20 mouse cellular contexts compared by ENCODE assay signal in the genomic region with DNA sequence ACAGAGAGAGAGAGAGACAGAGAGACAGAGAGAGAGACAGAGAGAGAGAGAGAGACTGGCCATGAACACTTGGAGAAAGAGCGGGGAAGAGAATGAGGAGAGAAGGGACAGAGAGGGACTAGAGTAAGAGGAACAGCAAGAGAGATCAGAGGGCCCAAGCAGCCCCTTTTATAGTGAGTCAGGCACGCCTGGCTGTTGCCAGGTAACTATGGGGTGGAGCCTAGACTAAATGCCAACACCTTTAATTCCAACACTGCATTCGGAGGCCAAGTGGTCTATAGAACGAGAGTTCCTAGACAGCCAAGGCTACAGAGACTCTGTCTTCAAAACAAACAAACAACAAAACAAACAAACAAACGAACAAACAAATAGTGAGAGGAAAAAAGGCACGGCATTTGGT.
DNase-seq lines count a peak whose midpoint lies in the region; ATAC-seq and TF ChIP-seq lines count a peak whose summit lies in the region.
"Had no signal": no experiment of that assay in that cellular context is flagged by ENCODE, and none has a peak within 500 bp of the region (broad histone marks: within the 10 kb centered on the region; RNA-seq: fewer than 3 reads in every experiment).

No protein-coding gene starts in this region.

- no peaks in the 10 kb centered on the region for H3K27me3 ChIP-seq in intestine, embryonic 14.5 days (replicated peaks; ENCODE audit: control insufficient read depth, insufficient read depth, low read length)
- H3K27me3 ChIP-seq in intestine, postnatal 0 days (replicated peaks; ENCODE audit: control insufficient read depth, insufficient read depth, low read length) = no peaks in the 10 kb centered on the region
- no peaks in the 10 kb centered on the region for H3K27me3 ChIP-seq in limb, embryonic 10.5 days (ENCODE audit: low read depth, poor library complexity, severe bottlenecking)
- no peaks in the 10 kb centered on the region for H3K27me3 ChIP-seq in stomach, postnatal 0 days (ENCODE audit: control insufficient read depth, insufficient read depth, low read length)
- H3K27me3 ChIP-seq: embryonic facial prominence, embryonic 12.5 days; heart, embryonic 13.5 days had no signal

- DNase-seq in intestine, embryonic 14.5 days (ENCODE audit: low spot score) = peak; percentile 47
- peak; percentile 72 for DNase-seq in R1 (ENCODE audit: low read depth, low spot score)
- DNase-seq in limb, embryonic 10.5 days (ENCODE audit: low spot score) = no peak
- DNase-seq in stomach, postnatal 0 days (ENCODE audit: low spot score) = peak; percentile 29
- DNase-seq in kidney, adult 8-10 months = no peak
- DNase-seq: adrenal gland, adult 8-10 months; cerebellum, adult 11-12 months; cerebellum, adult 9-10 months; cerebellum, postnatal 25 days; forebrain, postnatal 0 days; gastrocnemius, postnatal 14 days; heart, postnatal 36 days; kidney, adult 11 months had no signal

- peaks cover 23% of the 10 kb centered on the region; the same call in 1 of the 2 replicates for H3K4me1 ChIP-seq in intestine, embryonic 14.5 days (replicated peaks; ENCODE audit: control insufficient read depth, insufficient read depth, low read length)
- 0 out of 2 replicates have a peak, but pooled peaks cover 3% of the 10 kb centered on the region for H3K4me1 ChIP-seq in intestine, postnatal 0 days (replicated peaks; ENCODE audit: control insufficient read depth, insufficient read depth, low read length)
- peaks cover 38% of the 10 kb centered on the region for H3K4me1 ChIP-seq in limb, embryonic 10.5 days
- H3K4me1 ChIP-seq in stomach, postnatal 0 days (replicated peaks; ENCODE audit: control insufficient read depth, insufficient read depth) = no peaks in the 10 kb centered on the region; the same call in 1 of the 2 replicates

- no peak for TF ChIP-seq CTCF in intestine, postnatal 0 days (IDR thresholded peaks at IDR 0.05; ENCODE audit: low read depth)
- TF ChIP-seq CTCF in stomach, postnatal 0 days (IDR thresholded peaks at IDR 0.05; ENCODE audit: low read depth) = no peak

- H3K4me3 ChIP-seq in intestine, embryonic 14.5 days (ENCODE audit: low read depth, low read length) = no peak overlapping the region
- no peak overlapping the region for H3K4me3 ChIP-seq in intestine, postnatal 0 days (ENCODE audit: low read depth, low read length)
- H3K4me3 ChIP-seq in limb, embryonic 10.5 days = no peak overlapping the region
- no peak overlapping the region for H3K4me3 ChIP-seq in stomach, postnatal 0 days (ENCODE audit: low read depth, low read length)
- H3K4me3 ChIP-seq: embryonic facial prominence, embryonic 12.5 days; forebrain, embryonic 12.5 days; heart, embryonic 13.5 days; hindbrain, embryonic 12.5 days had no signal

- no peaks in the 10 kb centered on the region for H3K36me3 ChIP-seq in intestine, embryonic 14.5 days (ENCODE audit: control insufficient read depth, insufficient read depth, low read length)
- H3K36me3 ChIP-seq in intestine, postnatal 0 days (ENCODE audit: control insufficient read depth, insufficient read depth) = no peaks in the 10 kb centered on the region
- no peaks in the 10 kb centered on the region for H3K36me3 ChIP-seq in limb, embryonic 10.5 days
- no peaks in the 10 kb centered on the region for H3K36me3 ChIP-seq in stomach, postnatal 0 days (ENCODE audit: control insufficient read depth, insufficient read depth, low read length)
- H3K36me3 ChIP-seq: embryonic facial prominence, embryonic 12.5 days; forebrain, embryonic 12.5 days; heart, embryonic 13.5 days; hindbrain, embryonic 12.5 days had no signal

- ATAC-seq in intestine, embryonic 14.5 days (replicated peaks; ENCODE audit: low FRiP score, low TSS enrichment, low read depth) = no peak
- ATAC-seq in intestine, postnatal 0 days = no peak
- no peak for ATAC-seq in stomach, postnatal 0 days (ENCODE audit: low FRiP score, low TSS enrichment)
- ATAC-seq in CD4-positive, CD25-positive, alpha-beta regulatory T cell, adult 4 months = no peak
- ATAC-seq: forebrain, postnatal 0 days; hindbrain, postnatal 0 days had no signal

- no peak overlapping the region for H3K27ac ChIP-seq in intestine, embryonic 14.5 days (ENCODE audit: low read depth)
- H3K27ac ChIP-seq in intestine, postnatal 0 days (ENCODE audit: low read depth, low read length) = no peak overlapping the region
- peak overlapping the region; percentile 53 for H3K27ac ChIP-seq in limb, embryonic 10.5 days
- H3K27ac ChIP-seq in stomach, postnatal 0 days (replicated peaks) = no peak overlapping the region
- H3K27ac ChIP-seq: embryonic facial prominence, embryonic 12.5 days; forebrain, embryonic 12.5 days; heart, embryonic 13.5 days; hindbrain, embryonic 12.5 days; hindbrain, postnatal 0 days had no signal

- H3K4me2 ChIP-seq in intestine, embryonic 14.5 days (ENCODE audit: low read length) = no peak overlapping the region
- H3K4me2 ChIP-seq in intestine, postnatal 0 days (replicated peaks; ENCODE audit: low read depth) = no peak overlapping the region; the same call in 1 of the 2 replicates
- H3K4me2 ChIP-seq in stomach, postnatal 0 days (replicated peaks; ENCODE audit: low read depth) = no peak overlapping the region
- H3K4me2 ChIP-seq: embryonic facial prominence, embryonic 12.5 days; forebrain, embryonic 12.5 days; heart, embryonic 13.5 days; hindbrain, embryonic 12.5 days had no signal

- no peak for TF ChIP-seq EP300 in stomach, postnatal 0 days (optimal IDR thresholded peaks at IDR 0.05)

- WGBS in intestine, embryonic 14.5 days = 55% methylated on average over 6 of the region's 6 CpGs
- 47% methylated on average over 6 of the region's 6 CpGs for WGBS in intestine, postnatal 0 days
- 44% methylated on average over 6 of the region's 6 CpGs for WGBS in limb, embryonic 10.5 days
- WGBS in stomach, postnatal 0 days = 51% methylated on average over 6 of the region's 6 CpGs

- H3K9me3 ChIP-seq in intestine, embryonic 14.5 days (ENCODE audit: control insufficient read depth, low read length) = 0 out of 2 replicates have a peak, but pooled peaks cover 4% of the 10 kb centered on the region
- H3K9me3 ChIP-seq in intestine, postnatal 0 days (ENCODE audit: control insufficient read depth) = no peaks in the 10 kb centered on the region
- no peaks in the 10 kb centered on the region for H3K9me3 ChIP-seq in limb, embryonic 10.5 days (replicated peaks)
- H3K9me3 ChIP-seq in stomach, postnatal 0 days (ENCODE audit: control insufficient read depth, low read length) = no peaks in the 10 kb centered on the region
- H3K9me3 ChIP-seq: embryonic facial prominence, embryonic 12.5 days; forebrain, embryonic 12.5 days; hindbrain, embryonic 12.5 days had no signal

- H3K9ac ChIP-seq in intestine, embryonic 14.5 days (ENCODE audit: low read length) = no peak overlapping the region
- H3K9ac ChIP-seq in intestine, postnatal 0 days (ENCODE audit: low read depth, low read length) = no peak overlapping the region
- H3K9ac ChIP-seq in stomach, postnatal 0 days (ENCODE audit: low read length) = no peak overlapping the region
- H3K9ac ChIP-seq: embryonic facial prominence, embryonic 12.5 days; forebrain, embryonic 12.5 days; forebrain, postnatal 0 days; heart, embryonic 13.5 days; hindbrain, embryonic 12.5 days had no signal

Comparison
In these comparisons a context has a peak if more than half of its experiments do, and no peak if none do; other contexts are left out.
1. DNase-seq: peak in intestine, embryonic 14.5 days (single experiment), R1 (single experiment) and stomach, postnatal 0 days (single experiment); none in limb, embryonic 10.5 days (single experiment) and kidney, adult 8-10 months (0 of 2).